Mouse (Mus musculus) NIH3T3 (cell line): ENCODE data around the gene Sh3bp2.

ENCODE experiments used
- DNase-seq: peaks from one replicate; pipeline ENCODE4 v3.0.0-alpha.2; 2012; ENCODE audit warnings: low read depth

Gene Sh3bp2

GRCm38 (mm10) chr5:34526477-34526775, 788 bp downstream of the Sh3bp2 start:
- no peak for DNase-seq

GRCm38 (mm10) chr5:34527352-34527751, 1.7 kb downstream of the Sh3bp2 start:
- no peak for DNase-seq

- no peak for DNase-seq
Observed at GRCm38 (mm10) chr5:34528724-34529123, 3.1 kb downstream of the Sh3bp2 start.

GRCm38 (mm10) chr5:34530116-34530515, 4.5 kb downstream of the Sh3bp2 start:
- no peak for DNase-seq

- DNase-seq, result no peak
Observed at GRCm38 (mm10) chr5:34530687-34531086, 5.0 kb downstream of the Sh3bp2 start.

- DNase-seq, result no peak
Observed at GRCm38 (mm10) chr5:34533066-34533465, 7.4 kb downstream of the Sh3bp2 start.

GRCm38 (mm10) chr5:34533820-34534219, 8.2 kb downstream of the Sh3bp2 start:
- DNase-seq, result peak; percentile 53

GRCm38 (mm10) chr5:34534776-34535581, 9.3 kb downstream of the Sh3bp2 start:
- peak; percentile 57 for DNase-seq

- no peak for DNase-seq
Observed at GRCm38 (mm10) chr5:34535831-34536230, 10.2 kb downstream of the Sh3bp2 start.

- no peak for DNase-seq
Observed at GRCm38 (mm10) chr5:34538079-34538478, 12.4 kb downstream of the Sh3bp2 start.

- DNase-seq, result no peak
Observed at GRCm38 (mm10) chr5:34538527-34538926, 12.9 kb downstream of the Sh3bp2 start.

GRCm38 (mm10) chr5:34539121-34539520, 13.5 kb downstream of the Sh3bp2 start:
- no peak for DNase-seq

- DNase-seq, result no peak
Observed at GRCm38 (mm10) chr5:34542166-34542565, 16.5 kb downstream of the Sh3bp2 start.

- DNase-seq, result no peak
Observed at GRCm38 (mm10) chr5:34543114-34543513, 17.5 kb downstream of the Sh3bp2 start.

GRCm38 (mm10) chr5:34547410-34547809, 21.8 kb downstream of the Sh3bp2 start:
- peak; percentile 69 for DNase-seq

- DNase-seq, result no peak
Observed at GRCm38 (mm10) chr5:34549135-34549482, 23.5 kb downstream of the Sh3bp2 start.

- DNase-seq, result peak; percentile 66
Observed at GRCm38 (mm10) chr5:34549483-34550221, 24.0 kb downstream of the Sh3bp2 start.

- DNase-seq, result no peak
Observed at GRCm38 (mm10) chr5:34550251-34550650, 24.6 kb downstream of the Sh3bp2 start.

GRCm38 (mm10) chr5:34551821-34552220, 26.2 kb downstream of the Sh3bp2 start:
- no peak for DNase-seq

- DNase-seq, result no peak
Observed at GRCm38 (mm10) chr5:34563854-34564253, 38.2 kb downstream of the Sh3bp2 start.

- no peak for DNase-seq
Observed at GRCm38 (mm10) chr5:34564291-34564690, 38.7 kb downstream of the Sh3bp2 start.

- peak; percentile 96 for DNase-seq
Observed at GRCm38 (mm10) chr5:34565545-34566283, 40.1 kb downstream of the Sh3bp2 start.

GRCm38 (mm10) chr5:34571551-34571950, 45.9 kb downstream of the Sh3bp2 start:
- no peak for DNase-seq
